Mouse (Mus musculus): ENCODE results near the gene Nhlrc2.

- TF ChIP-seq E2F4 (IDR thresholded peaks at IDR 0.05; ENCODE audit: insufficient replicate concordance, low read depth, low read length) (no peak), POLR2A (IDR thresholded peaks at IDR 0.05; ENCODE audit: low read depth, low read length) (no peak), HCFC1 (IDR thresholded peaks at IDR 0.05; ENCODE audit: low read depth, low read length) (no peak), NELFE (IDR thresholded peaks at IDR 0.05; ENCODE audit: low read depth, low read length) (no peak), MEF2A (IDR thresholded peaks at IDR 0.05; ENCODE audit: borderline replicate concordance, low read depth, low read length) (no peak), CHD1 (IDR thresholded peaks at IDR 0.05; ENCODE audit: low read depth, low read length) (no peak), EP300 (IDR thresholded peaks at IDR 0.05; ENCODE audit: low read length) (no peak), MAZ (IDR thresholded peaks at IDR 0.05; ENCODE audit: low read depth, low read length) (no peak), USF1 (IDR thresholded peaks at IDR 0.05; ENCODE audit: low read depth, low read length) (no peak), IRF4 (IDR thresholded peaks at IDR 0.05; ENCODE audit: low read depth, low read length) (no peak), BHLHE40 (IDR thresholded peaks at IDR 0.05; ENCODE audit: low read depth, low read length) (no peak)
Observed at GRCm38 (mm10) chr19:56619546-56619945, 71.5 kb downstream of the Nhlrc2 start.
